Mouse (Mus musculus) brain, embryonic 18.5 days (tissue): ENCODE data around the gene Tbc1d2b.

Experiments
- DNase-seq: peaks from one replicate; pipeline ENCODE4 v3.0.0-alpha.2; 2012; ENCODE audit warnings: low read depth, low spot score

The Tbc1d2b gene

DNA sequence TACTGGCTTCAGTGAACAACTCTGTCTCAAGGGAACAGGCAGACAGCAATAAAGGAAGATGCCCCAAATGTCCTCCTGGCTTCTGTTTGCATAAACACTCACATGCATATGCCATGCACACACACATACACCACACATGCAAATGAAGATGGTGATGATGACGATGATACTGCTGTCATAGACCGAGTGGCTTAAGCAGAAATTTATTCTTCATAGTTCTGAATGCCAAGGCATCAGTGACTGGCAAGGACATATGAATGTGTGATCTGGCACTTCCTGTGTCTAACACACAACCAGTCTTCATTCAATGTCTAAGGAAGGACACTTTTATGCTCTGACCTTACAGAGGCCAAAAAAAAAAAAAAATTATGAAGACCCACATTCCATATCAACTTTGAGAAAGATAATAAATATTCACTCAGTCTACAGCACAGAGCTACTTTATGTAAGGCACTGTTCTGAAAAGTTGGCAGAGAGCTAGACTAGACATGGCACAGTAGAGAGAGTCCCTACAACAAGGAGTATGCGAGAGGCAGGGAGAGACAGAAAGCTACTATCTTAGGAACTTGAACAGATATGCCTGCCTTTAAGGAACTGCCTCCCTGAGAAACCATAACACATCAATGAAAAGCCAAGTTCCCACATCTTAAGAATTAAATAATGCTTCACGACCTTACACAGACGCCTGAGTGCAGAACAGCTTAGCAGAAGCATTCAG, 5.1 kb downstream of the Tbc1d2b start:
- DNase-seq: no peak

DNA sequence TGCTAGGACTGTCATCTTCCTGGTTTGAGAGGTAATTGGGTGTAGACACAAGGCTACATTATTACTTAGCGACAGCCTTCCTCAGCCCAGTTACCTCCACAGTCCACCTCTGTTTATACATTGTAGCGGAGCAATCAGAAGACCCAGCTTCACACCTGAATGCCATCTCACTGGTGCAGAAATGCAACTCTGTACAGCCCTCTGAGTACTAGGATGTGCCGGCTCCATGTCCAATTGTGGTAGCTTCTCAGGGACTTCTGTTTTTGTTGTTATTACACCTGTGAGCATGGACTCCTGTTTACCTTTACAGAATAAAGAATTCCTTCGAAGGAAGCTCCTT, 7.3 kb downstream of the Tbc1d2b start:
- DNase-seq: no peak

DNA sequence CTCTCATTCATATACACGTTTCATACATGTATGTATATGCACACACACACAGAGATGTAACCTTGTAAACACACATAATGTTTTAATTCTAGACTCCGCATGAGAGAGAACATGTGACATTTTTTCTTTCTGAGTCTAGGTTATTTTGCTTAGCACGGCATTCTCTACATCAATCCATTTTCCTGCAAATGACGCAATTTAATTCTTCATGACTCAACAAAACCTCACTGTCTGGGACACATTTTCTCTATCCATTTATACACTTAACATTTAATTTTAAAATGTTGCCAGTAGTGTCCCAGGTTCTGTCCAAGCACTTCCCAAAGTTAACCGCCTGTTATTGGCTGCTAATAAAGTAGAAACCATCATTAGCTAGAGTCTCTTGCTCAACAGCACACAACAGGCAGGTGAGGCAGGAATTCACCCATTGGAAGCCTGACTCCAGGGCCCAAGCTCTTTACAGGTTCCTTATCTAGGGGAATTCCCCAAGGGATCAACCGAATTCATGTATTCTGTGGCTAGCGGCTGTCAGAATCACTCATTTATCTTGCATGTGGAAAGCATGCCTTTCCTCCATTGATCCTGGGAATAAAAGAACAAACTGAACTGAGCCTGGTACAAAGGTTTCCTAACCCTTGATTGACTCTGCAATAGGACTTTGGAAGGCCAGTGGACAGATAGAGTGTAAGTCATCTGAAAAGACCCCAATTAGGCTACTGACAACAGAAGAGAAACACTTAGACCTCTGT, 7.8 kb downstream of the Tbc1d2b start:
- no peak for DNase-seq

DNA sequence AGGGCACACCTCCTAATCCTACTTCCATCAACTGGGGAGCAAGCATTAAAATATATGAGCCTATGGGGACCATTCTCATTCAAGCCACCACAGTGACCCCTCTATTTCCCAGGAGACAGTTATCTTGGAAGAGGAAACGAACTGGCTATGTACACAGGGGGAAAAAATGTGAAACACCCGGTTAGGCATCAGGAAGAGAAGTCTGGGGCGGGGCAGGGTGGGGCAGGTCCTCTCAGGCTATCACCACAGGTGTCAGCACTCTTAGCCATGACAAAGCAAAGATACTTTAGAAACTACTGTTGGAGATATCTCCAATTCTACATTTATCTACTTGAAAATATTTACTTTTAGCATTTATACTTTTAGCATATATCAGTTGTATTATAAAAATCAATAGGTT, 8.5 kb downstream of the Tbc1d2b start:
- DNase-seq: no peak

DNA sequence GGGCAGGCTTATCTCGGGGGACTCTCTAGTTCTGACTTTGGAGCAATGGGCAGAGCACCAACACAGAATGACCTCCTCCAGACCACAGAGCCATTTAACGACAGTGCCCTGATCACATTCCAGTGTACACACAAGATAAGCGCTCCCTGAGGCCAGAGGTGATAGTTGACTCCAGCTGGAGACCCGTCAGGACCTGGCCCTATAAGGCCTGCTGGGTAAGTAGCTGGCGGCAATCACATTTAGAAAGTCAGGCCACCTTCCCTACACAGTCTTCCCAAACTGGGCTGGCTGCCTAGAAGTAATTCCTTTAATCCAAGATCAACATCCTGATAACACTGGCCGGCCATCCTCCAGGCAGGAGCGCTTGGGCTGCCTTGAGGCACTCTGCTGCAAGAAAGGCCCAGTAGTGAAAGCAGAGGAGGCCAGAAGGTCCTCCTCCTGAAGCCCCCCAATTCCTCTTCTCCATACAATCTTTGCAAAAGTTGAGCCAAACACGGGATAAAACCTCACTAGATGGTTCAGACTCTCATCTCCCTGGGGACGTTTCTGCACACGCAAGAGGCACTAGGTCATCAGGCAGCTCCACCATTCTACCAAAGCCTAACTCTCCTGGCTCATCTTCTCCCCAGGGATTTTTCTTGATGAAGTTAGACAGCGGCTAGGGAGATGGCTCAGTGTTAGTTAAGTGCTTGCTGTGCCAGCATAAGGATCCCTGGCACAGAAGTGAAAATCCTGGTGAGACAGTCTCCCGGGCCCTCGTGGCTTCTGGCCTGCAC, 9.8 kb downstream of the Tbc1d2b start:
- no peak for DNase-seq

GRCm38 (mm10) chr9:90260079-90260478, 10.5 kb downstream of the Tbc1d2b start:
- no peak for DNase-seq

GRCm38 (mm10) chr9:90259400-90259950, 11.1 kb downstream of the Tbc1d2b start:
- no peak for DNase-seq

DNA sequence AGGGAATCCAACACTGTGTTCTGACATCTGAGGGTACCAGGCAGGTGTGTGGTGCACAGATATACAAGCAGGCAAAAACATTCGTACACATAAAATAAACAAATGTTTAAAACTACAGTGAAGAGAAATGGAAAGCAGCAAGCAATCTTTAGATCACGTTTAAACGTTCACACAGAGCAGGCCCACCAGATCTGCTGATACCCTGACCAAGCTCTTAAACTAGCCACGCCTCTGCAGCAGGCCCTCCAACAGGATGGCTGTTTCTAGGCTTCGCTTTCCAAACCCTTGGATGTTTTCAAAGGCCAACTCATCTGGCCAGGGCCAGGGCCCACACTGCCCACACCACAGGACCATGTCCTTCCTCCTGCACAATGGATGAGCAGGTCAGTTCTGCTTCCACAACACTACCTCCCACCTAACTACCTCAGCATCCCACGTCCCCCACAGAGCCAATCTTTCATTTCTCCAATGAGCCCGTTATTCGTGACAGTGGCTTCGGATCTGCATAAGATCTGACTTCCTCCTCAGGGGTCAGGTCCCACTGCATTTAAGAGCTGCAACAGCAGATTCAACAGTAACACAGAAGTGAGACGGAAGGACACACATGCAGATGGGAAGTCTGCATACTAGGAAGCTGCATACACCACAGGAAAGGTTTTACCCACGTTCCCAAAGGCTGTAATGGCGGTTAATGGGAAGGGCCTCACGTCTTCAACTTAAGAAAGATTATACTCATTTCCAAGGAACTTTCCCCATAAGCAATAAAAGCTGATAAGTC, 12.7 kb downstream of the Tbc1d2b start:
- no peak for DNase-seq

DNA sequence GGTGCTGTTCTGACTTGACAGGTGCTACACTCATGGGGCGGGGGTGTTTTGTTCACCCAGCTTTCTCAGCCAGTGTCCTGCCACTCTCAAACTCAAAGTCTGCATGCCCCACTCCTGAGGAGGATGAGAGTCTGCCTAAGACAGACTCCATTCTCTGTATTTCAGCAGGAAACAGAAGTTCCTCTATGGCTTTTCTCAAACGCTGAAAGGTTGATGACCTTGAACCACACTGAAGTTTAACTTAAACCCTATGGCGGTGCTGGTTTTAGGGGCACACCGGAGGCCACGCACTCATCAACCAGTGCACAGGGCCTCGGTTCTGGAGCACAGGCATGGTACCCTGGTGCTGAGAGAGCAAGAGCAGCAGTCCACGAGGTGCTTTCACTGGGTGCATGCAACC, 13.4 kb downstream of the Tbc1d2b start:
- DNase-seq: no peak

GRCm38 (mm10) chr9:90255844-90256405, 14.7 kb downstream of the Tbc1d2b start:
- DNase-seq: no peak

GRCm38 (mm10) chr9:90253181-90253580, 17.4 kb downstream of the Tbc1d2b start:
- DNase-seq: no peak

DNA sequence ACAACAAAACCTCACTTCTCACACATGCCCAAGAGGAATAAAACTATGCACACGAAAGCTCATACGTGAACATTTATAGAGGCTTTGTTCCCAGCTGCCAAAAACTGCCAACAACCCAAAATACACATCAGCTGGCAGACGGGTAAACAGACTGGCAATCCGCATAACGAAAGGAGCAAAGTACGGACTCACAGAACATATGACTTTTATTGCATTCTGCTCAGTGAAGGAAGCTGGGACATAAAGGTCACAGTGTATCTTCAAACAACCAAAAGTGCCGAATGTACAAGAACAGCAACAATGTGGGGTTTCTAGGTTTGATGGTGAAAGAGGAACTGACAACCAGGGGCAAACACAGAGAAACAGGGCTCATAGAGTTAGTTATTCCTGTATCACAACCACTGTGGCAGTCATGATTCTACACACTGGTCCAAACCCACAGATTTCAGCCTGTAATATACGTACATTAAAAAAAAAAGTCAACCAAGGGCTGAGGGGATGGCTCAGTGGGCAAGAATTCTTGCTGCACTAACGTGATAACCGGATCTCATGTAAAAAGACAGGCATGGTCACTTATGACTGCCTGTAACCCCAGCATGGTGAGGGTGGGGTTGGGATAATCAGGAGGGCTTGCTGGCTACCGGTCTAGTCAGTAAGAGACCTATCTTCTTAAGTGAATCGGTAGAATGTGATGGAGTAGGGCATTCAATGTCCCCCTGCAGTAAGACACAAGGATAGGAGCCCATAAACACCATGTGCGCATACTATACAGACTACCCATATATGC, 19.4 kb downstream of the Tbc1d2b start:
- DNase-seq: no peak

- no peak for DNase-seq
Observed at GRCm38 (mm10) chr9:90250141-90250775, 20.3 kb downstream of the Tbc1d2b start.

- no peak for DNase-seq
Observed at GRCm38 (mm10) chr9:90249036-90249435, 21.6 kb downstream of the Tbc1d2b start.

- DNase-seq: no peak
Observed at GRCm38 (mm10) chr9:90248326-90248725, 22.3 kb downstream of the Tbc1d2b start.

DNA sequence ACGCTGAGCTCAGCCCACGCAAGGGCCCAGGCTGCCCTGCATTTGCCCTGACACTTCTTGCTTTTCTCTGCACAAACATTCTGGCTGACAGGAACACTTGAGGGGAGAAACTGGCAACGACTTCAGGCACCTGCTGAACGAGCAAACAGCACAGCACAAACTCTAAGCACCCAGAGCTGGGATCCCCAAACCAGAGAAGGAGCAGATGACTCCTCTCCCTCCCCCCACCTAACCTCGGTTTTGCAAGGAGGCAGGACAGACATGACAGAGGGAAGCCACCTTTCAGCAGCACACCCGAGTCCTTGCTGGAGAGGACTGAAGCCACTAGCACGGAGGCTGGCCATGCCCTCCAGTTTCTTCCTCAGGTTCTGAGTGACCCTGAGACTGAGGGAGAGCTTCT, 23.3 kb downstream of the Tbc1d2b start:
- DNase-seq: no peak

GRCm38 (mm10) chr9:90245781-90246180, 24.8 kb downstream of the Tbc1d2b start:
- DNase-seq: no peak

- DNase-seq: no peak
Observed at GRCm38 (mm10) chr9:90245206-90245605, 25.4 kb downstream of the Tbc1d2b start.

- no peak for DNase-seq
Observed at GRCm38 (mm10) chr9:90244301-90245151, 26.1 kb downstream of the Tbc1d2b start.
